Mouse (Mus musculus): Measurements from ENCODE around the gene Adcy3.

Adcy3 gene

DNA sequence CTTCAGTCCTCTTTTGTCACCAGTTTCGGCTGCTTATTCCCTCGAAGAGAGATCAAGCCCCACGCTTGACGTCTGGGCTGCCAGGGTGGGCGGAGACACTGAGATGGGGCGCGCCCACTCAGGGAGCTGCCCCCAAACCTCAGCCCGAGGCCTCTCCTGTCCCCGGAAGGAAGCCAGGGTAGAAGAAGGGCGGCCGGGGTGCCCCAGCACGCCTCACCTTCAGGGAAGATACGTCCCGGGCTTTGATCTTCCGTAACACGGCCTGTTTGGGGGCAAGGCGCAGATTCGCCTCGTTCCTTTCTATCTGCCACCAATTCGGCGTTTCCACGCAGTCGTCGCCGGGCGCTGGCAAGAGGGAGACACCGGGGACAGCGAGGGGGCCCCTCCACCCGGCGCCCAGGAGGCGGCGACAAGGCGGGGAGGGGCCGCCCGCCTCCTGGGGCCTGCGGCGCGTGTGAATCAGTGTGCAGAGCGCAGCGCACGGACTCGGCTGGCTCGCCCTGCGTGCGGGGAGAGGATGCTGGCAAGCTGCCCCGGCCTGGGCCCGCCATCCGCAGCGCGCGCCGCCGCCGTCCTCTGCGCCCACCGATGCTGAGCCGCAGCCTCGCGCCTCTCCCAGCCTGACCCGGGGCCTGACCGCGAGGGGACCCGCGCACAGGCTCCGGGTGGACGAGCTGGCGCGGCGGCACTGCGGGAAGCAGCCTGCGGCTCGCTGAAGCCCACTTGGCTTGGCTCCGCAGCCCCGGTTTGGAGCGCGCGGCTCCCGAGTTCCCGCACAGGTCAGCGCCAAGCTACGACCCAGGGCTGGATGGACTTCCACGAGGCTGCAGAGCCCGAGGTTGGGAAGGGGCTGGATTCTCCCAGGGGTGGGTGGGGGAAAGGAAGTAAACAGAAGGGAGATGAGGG, at the start of gene Adcy3:
TSS of gene Adcy3 (plus strand) at position 163 of the 906 bp plus-strand sequence.
- DNase-seq (ENCODE audit: low read depth, low spot score) = peak; percentile 52

DNA sequence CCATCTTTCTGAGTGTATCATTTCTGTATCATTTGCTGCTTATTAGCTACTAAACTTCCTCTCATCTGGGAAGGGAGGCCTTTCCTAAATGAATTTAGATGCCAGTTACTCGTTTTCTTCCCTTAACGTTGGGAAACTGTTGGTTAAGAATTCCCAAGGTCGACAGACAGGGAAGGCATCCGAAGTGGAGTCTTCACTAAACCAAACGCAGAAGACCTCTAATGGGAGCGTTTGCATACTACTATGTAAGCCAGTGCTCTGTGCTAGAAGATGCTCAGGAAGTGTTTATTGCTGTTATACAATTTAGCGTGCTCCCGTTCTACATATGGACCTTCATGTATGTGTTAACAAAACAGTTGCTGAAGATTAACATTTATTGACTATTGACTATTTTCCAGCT, 49.5 kb upstream of the Adcy3 start:
- no peak for DNase-seq (ENCODE audit: low read depth, low spot score)

DNA sequence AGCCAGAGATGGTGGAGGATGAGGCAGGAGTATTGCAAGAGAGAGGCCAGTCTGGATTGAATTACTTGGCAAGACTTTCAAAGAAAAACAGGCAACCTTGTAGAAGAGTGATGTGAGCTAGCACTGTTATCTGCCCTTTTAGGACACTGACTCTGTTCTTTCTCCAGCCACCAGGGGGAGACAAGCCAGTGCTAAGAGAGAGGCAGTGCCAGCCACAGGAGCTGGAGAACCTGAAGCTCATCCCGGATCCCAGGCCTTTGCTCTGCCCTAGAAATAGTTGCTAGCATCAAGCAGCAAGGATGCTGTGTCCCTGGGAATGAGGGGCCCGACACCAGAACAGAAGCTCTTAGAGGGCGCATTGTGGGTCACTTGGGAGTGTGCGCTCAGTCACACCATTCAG, 25.5 kb upstream of the Adcy3 start:
- DNase-seq (ENCODE audit: low read depth, low spot score) = peak; percentile 67

DNA sequence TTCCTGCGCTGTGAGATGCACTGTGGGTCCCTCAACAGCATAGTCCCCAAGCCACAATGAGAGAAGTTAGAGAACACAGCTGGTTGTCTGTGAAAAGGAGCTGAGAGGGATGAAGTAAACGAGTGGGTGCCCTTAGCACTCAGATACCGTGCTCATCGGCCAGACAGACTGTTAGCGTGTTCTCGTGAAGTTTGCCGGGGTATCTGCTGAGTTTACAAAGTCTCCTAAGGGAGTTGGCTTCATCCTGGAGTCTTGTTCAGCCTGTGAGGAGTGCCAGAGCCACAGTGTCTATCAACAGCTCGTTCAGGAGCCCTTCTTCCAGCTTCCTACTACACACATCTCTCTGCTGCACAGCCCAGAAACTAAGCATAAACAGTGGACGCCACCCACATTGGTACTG, 16.8 kb upstream of the Adcy3 start:
- DNase-seq (ENCODE audit: low read depth, low spot score) = no peak

DNA sequence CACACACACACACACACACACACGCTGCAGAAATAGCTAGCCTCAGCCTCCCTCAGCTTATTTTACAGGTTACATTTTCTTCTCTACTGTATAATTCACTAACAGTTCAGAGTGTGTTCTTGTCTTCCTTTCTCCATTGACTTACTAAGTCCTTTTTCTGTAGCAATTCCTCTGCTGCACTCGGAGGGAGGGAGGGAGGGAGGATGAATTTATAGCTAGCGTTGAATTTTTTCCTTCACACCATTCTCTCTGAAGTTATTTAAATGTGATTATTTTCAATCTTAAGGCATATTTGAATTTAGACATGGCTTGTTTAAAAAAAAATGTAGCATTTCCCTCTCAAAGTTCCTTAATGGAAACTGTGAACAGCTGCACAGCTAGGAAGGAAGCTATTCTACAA, 15.8 kb upstream of the Adcy3 start:
- no peak for DNase-seq (ENCODE audit: low read depth, low spot score)

DNA sequence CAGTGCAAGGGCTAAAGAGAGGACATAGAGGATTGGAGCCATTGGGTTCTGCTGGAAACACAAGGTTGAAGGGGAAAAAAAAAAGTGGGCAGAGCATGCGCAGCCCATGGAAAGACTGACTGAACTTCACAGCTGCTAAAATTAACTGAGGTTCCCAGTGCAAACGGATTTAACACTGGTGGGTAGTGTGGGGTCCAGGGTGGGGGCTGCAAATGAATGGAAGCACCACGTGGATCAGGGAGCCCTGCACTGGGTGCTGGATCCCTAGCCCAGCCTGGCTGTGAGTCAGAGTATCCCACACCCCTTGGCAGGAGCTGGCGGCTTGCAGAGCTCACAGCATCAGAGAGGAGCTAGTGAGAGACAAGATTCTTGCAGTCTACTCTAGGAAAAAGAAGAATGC, 15.3 kb upstream of the Adcy3 start:
- DNase-seq (ENCODE audit: low read depth, low spot score) = no peak

DNA sequence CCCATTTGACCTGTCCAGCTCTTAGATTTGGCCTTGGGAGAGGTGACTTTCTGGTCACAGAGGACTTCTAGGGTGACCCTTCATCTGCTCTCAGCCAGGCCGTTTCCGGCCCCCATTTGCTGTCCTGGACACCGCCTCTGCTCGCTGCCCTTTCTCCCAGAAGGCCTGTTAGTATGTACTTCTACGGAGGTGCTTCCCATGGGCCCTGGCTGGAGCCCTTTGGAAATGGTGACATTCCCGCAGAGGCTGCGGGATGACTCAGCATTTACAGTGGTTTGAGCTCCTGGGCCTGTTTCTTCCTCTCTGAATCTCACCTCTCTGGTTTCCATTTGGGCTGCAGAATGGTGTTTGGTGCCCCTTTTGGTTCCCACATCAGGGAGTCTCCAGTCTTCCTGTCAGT, 5.6 kb upstream of the Adcy3 start:
- DNase-seq (ENCODE audit: low read depth, low spot score) = peak; percentile 30

DNA sequence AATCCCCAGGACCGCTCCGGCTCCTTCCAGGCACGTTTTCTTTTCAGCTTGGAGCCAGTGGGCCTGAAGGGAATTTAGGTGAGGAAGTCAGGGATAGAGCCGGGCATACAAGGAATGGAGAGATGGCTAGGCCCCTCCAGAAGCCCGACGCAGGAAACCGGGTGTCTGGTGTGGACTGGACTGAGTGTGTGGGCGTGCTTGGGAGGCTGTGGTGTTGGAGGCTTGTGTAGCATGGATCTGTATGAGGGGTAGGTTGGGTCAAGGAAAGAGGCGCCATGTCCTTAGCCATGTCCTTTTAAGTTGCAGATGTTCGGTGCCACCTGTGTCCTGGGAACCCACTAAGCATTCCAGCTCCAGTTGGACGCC, 927 bp downstream of the Adcy3 start:
- peak; percentile 12 for DNase-seq (ENCODE audit: low read depth, low spot score)

DNA sequence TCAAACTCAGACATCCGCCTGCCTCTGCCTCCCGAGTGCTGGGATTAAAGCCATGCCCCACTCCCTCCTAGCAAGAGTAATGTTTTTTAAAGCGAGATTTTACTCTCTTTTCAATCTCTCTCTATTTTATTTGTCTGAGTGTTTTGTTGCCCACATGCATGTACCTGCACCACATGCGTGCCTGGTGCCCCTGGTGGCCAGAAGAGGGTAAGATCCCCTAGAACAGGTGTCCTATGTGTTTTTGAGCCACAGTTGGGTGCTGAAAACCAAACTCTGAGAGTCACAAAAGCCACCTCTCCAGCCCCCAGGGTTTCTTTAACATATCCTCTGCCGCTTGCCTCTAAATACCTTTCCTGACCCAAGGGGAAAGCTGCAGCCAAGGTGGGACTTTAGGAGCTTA, 10.3 kb downstream of the Adcy3 start:
- peak; percentile 45 for DNase-seq (ENCODE audit: low read depth, low spot score)

DNA sequence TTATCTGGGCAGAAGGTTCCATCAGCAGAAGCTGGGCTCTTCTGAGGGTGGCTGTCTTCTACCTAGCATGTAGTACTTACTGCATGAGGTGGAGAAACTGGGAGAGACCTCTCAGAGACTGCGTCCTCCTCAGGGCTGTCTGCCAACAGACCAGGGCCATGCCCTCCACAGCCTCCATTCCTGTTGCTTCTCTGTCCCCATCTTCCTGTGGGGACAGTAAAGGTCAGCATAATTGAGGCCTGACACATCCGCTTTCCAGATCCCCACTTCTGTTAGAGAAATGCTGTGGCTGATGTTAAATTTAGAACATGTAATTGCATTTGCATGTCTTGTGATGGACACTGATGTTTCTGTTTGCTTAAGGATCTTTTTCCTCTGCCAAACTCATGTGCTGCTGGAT, 18.0 kb downstream of the Adcy3 start:
- no peak for DNase-seq (ENCODE audit: low read depth, low spot score)

DNA sequence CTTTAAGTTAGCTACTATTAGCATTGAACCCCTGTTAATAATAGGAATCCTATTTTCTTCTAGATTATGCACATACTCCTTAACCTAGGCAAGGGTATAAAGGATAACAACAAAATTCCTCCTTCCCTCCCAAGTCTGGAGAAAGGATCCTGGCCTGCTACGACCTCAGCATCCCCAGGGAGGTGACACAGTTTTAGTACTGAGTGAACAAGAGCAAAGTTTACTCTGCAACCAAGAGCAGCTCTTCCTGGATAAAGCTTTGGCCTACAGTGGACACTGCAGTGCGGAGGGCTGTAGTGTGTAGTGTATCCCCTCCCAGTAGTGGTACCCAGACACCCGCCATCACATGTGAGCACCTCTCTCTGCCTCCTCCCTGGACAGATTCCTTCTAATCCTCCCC, 19.1 kb downstream of the Adcy3 start:
- DNase-seq (ENCODE audit: low read depth, low spot score) = no peak

DNA sequence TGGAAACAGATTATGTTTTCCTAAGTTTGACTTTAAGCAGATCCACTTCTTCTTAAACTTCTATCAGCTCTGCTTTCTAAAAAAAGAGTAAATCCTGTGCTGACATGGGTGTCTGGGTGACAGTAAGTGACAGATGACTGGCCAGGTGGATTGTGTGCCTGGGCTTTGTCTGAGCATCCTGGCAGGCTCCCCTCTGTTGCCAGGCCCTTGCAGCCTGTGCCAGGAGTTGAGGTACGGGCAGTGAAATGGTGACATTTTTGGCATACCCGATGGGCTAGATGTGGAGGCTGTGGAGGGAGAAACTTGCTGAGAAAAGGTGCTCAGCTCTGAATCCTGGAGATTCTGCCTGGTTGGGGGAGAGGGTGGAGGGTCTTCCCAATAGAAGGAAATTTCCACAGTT, 24.6 kb downstream of the Adcy3 start:
- DNase-seq (ENCODE audit: low read depth, low spot score) = no peak

DNA sequence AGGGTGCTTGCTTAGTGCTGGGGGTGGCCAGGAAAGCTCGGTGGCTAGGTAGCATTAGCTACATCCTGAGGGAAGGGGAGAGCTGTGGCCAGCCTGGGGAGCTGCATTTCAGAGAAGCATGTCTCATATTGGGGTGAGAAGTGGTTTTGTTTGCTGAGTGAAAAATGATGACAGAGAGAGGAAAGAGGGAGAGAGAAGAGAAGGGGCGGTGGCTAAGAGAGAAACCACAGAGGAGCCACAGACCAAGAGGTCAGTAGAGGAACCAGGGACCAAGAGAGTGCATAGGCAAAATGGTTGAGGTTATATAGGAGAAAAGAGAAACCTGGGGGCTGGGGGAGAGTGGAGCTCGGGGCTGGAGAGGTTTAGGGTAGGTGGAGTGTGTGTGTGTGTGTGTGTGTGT, 25.3 kb downstream of the Adcy3 start:
- no peak for DNase-seq (ENCODE audit: low read depth, low spot score)

DNA sequence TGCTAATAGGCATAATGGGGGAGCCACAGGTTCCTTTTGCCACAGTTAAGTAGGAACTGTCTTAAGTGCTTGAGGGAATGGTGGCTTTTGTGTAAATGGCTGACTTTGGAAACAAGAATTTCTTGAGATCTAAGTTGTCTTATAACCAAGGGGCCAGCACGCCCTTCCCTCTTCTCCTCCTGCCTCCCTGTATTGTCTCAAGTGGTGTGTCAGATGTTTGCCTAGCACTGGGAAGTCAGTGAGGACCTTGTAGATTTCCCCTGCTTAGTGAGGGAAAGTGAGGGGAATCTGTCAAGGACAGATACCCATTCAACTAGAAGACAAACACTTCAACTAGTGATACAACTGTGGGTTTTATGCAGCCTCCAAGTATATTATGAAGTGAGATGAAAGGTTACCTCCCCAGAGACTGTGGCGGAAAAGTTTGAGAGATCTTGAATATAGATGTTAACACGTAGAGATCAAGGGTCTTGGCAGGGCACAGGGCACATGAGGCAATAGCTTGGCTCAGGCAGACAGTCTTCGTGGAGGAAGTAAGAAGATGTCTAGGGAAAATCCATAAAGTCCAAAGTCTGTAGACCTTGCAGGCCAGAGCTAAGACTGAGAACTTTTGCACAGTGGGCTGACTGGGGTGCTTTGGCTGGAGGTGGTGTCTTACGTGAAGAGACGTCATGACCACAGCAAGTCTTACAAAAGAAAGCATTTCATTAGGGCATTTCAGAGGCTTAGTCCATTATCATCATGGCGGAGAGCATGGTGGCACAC, 26.1 kb downstream of the Adcy3 start:
- DNase-seq (ENCODE audit: low read depth, low spot score) = no peak

DNA sequence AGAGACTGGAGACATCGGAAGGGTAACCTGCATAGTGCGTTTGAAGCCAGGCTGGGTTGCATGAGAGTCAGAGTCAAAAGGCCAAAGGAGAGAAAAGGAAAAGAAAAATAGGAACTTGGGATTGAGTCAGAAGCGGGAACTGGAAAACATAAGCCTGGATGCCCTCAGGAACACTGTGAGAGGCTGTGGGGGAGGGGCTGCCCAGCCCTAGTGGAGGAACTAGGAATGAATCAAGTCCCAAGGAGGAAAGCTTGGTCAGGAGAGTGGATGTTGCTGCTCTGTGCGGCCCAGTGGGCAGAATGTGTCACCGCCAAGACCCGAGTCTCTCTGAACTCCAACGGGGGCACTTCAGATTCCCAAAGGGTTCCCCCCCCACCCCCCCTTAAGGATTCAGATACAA, 27.4 kb downstream of the Adcy3 start:
- DNase-seq (ENCODE audit: low read depth, low spot score) = peak; percentile 54

DNA sequence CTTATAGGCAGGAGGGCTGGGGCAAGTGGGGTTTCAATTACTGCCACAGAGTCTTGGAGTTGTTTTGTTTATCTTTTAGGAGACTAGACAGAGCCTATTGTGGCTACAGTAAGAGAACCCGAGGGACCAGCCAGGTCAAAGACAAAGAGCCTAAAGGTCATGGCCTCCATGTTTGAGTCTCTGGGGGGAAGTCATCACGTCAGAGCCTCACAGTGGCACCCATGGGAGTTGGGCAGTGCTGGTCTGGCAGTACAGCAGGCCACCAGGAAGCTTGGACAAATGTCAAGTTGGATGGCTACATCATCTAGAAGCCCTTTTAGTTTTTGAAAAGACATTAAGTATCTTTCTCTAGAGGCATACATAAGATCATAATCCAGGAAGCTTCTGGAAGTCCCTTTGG, 30.0 kb downstream of the Adcy3 start:
- DNase-seq (ENCODE audit: low read depth, low spot score) = no peak

DNA sequence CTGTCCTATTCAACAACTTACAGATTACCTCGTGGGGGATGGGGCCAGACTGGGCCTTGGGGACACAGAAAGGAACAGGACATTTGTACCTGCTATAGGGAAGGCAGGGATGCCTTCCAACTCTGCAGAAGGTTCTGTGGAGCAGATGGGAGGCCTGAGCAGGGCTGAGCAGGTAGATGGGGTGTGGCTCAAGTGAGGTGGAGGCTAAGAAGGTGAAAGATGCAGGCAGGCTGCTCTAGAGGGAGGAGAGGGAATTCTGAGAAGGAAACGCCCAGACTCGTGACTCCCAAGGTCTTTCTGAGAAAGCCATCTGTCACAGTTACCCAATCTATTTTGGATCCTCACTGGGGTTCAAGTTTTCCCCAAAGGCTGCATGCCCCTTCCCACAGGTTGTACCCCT, 34.1 kb downstream of the Adcy3 start:
- peak; percentile 44 for DNase-seq (ENCODE audit: low read depth, low spot score)

DNA sequence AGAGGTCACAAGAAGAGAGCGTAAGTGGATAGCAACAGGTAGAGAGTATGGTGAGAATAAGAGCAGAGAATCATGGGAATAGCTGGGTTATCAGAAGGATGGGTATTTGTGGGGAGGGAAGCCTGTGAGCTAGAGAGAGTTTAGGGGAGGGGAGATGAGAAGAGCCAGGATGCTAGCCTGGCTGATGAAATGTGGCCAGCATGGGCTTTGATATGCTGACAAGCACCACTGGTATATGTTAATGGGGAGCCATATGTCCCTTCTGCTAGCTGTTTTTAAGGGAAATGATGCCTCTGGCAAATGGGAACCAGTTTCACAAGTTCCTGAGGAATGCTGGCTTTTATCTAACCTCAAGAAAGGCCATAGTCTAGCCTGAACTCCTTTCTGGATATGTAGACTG, 36.2 kb downstream of the Adcy3 start:
- DNase-seq (ENCODE audit: low read depth, low spot score) = no peak

DNA sequence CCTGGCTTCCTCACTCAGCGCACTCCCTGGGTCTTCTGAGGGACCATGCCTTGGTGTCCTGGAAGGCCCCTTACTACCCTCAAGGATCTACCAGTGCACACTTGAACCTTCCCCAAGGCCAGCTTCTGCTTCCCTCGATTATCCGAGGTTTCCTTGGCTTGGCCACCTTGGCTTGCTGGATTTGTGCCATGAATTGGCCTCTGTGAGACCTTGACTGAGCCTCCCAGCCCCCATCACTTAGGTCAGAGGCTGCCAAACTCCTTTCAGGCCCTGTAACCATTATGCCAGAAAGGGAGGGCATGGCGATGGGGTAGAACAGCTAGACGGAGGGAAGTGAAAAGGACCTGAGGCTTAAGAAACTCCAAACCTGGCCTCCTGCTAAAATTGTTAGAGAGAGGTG, 36.7 kb downstream of the Adcy3 start:
- DNase-seq (ENCODE audit: low read depth, low spot score) = no peak

DNA sequence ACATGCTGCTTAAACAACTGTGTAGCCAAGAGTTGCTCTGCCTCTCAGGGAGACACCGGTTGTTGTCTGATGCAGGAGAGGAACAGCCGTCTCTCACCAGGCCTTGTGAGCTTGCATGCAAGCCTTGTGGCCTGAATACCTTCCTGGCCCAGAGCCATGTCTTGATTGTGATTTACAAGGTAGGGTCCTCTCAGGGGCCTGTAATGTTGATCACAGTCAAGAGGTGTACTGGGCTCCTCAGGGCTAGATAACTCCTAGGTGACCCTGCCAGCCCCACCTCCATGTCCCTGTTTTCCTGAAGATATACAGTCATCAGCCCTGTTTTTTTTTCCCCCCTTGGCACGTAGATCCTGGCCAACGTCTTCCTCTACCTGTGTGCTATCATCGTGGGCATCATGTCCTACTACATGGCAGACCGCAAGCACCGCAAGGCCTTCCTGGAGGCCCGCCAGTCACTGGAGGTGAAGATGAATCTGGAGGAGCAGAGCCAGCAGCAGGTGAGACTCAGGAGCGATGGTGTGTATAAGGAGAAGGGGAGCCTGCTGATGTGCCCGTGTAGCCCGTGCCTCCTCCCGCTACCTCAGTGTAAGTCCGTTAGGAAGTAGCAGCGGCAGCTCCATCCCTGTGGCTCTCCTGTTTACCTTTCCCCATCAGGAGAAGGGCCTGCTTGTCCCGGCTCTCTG, 40.3 kb downstream of the Adcy3 start:
- peak; percentile 21 for DNase-seq (ENCODE audit: low read depth, low spot score)

DNA sequence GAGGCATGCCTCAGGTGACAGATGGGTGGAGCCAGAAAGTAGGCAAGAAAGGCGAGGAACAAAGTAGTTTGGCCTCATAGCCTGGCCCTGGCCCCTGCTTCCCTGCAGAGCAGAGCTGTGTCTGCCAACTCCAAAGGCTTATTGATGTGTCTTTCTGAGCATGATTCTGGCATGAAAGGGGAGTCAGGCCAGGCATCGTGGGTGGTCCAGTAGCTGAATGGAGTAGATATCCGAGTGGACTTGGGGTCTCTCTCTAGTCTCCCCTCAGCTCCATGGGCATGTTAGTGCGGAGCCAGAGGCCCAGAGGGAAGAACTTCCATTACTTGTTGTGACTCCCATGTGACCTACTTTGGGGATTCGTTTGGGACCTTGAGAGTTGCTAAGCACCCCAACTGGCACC, 45.9 kb downstream of the Adcy3 start:
- peak; percentile 20 for DNase-seq (ENCODE audit: low read depth, low spot score)

DNA sequence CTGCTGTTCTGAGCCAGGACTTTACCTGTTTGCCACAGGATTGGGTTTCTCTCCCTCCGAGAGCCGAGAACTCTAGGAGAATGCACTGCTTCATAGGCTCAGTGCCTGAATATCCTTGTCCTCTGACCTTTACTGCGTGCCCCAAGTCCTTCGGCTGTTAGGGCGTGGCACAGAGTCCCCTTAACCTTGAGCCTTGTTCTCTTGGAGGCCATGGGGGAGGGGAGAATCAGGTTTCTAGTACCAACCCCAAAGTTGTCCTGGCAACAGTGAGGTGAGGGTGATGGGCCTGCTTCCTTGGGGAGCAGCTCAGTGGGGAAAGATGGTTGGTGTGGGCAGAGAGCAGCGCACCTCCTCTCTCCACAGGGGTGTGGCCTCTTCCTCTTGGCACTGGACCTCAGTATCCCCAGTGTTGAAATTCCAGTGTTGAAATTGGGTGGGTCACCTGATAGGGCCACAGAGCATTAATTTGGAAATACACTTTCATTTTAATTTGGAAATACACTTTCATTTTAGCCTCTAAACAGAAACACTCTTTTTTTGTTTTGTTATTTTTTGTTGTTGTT, 46.8 kb downstream of the Adcy3 start:
- DNase-seq (ENCODE audit: low read depth, low spot score) = peak; percentile 83
